Mouse (Mus musculus) C2C12 (cell line): ENCODE measurements around the gene Nfib.

Experiments
- CEBPB ChIP-seq: IDR thresholded peaks from one replicate; pipeline ENCODE4 v1.6.1; 2011; ENCODE audit warnings: low read depth, mild to moderate bottlenecking, control low read depth, moderate library complexity
- CTCF ChIP-seq: IDR thresholded peaks from one replicate; pipeline ENCODE4 v1.5.1; 2011; ENCODE audit not compliant: control insufficient read depth, insufficient read depth, insufficient read length
- FOSL1 ChIP-seq: IDR thresholded peaks from one replicate; pipeline ENCODE4 v1.8.0; 2011; ENCODE audit warnings: mild to moderate bottlenecking, low read length; ENCODE audit not compliant: poor library complexity, insufficient read depth, severe bottlenecking
- MAX ChIP-seq: IDR thresholded peaks from one replicate; pipeline ENCODE4 v1.6.1; 2011; ENCODE audit warnings: mild to moderate bottlenecking, control low read depth
- MYOG ChIP-seq: IDR thresholded peaks from one replicate; pipeline ENCODE4 v1.6.1; 2011; ENCODE audit not compliant: control insufficient read depth, insufficient read length; ENCODE audit errors: extremely low read depth

DNA sequence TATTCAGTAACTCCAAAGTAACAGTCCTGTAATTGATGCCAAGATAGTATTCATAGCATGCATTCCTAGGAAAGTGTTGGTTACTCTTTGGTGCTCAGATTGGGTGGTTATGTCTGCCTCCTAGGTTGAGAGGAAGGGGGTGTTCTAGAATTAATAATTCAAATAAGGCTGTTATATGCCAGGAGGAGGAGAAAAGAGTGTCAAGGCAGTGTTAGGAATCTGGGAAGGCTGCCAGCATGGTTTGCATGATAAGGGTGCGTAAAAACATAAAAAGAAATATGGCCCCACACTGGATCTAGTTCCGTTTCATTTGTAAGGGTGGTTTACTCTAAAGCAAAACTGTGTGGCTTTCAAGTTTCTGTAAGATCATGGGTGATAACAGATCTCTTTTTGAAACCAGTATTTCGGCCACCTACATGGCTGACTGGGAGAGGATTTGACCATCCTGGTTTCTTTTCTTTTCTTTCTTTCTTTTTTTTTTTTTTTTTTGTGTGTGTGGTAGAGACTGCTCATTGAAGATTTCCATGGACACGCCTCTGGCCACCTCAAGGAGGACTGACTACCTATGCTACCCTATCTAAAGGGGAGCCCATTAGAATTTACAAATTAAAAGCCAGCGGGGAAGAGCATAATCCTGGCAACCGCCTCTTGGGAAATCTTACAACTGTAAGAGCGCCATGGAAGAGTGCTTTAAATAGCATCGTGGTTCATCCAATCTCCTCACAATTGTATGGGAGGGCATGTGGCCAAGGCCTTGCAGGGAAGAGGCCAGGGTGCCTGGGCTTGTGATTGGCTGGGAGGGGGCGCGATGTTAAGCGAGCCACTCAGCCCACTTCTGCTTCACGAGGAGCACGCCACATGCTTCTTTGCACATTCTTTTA lies 132.9 kb downstream of the Nfib start:
- TF ChIP-seq CTCF (no peak), MYOG (no peak), CEBPB (no peak), MAX (no peak), FOSL1 (no peak)
